Mouse (Mus musculus) liver, embryonic 11.5 days (tissue): Measurements from ENCODE around the gene Adam1a. TPM values are rescaled to one million over a fixed set of nuclear protein-coding genes. Genes with fewer than 3 reads are reported as not detected.

Experiments used
- polyA plus RNA-seq: library from polyadenylated mRNA; unstranded; fragments of >200 nt; fragmentation: Nextera tagmentation; extraction: Ambion mirVana; gene quantifications from 2 replicates; pipeline ENCODE4 v1.2.1, GENCODE M21; 2014

The Adam1a gene
- polyA plus RNA-seq, 1 experiment from 2014 or later: 1.2 TPM

Other genes starting within 250 kb of the Adam1a start
- 36.7 and 38.6 TPM in 2 replicates for gene Trafd1, start 159.8 kb downstream of the Adam1a start, polyA plus RNA-seq
- 59.5 and 64.2 TPM in 2 replicates for gene Naa25, start 147.5 kb downstream of the Adam1a start, polyA plus RNA-seq
- 1.1 and 2.6 TPM in 2 replicates for gene Tmem116, start 93.6 kb downstream of the Adam1a start, polyA plus RNA-seq
- 168 and 175 TPM in 2 replicates for gene Erp29, start 93.0 kb downstream of the Adam1a start, polyA plus RNA-seq
- gene Adam1b, start 42.0 kb downstream of the Adam1a start, polyA plus RNA-seq: not detected in 2 replicates
- gene Gm42878, start within 50 bp of the Adam1a start, polyA plus RNA-seq: not detected in 2 replicates
- 59.8 and 65.3 TPM in 2 replicates for gene Mapkapk5, start 423 bp upstream of the Adam1a start, polyA plus RNA-seq
- gene Aldh2, start 48.3 kb upstream of the Adam1a start, polyA plus RNA-seq: 88.7 and 97.3 TPM in 2 replicates
- 3.0 and 5.0 TPM in 2 replicates for gene Acad12, start 73.5 kb upstream of the Adam1a start, polyA plus RNA-seq
- gene Acad10, start 115.0 kb upstream of the Adam1a start, polyA plus RNA-seq: 2.7 and 3.6 TPM in 2 replicates
- 42.8 and 46.0 TPM in 2 replicates for gene Brap, start 115.1 kb upstream of the Adam1a start, polyA plus RNA-seq
- 49.8 and 63.9 TPM in 2 replicates for gene Atxn2, start 165.9 kb upstream of the Adam1a start, polyA plus RNA-seq